Mouse (Mus musculus): ENCODE data around the gene Cacna2d1.

Gene Cacna2d1

GRCm38 (mm10) chr5:15934376-15935233 is at the start of gene Cacna2d1:
Cacna2d1 (plus strand) TSS chr5:15934691.
- in situ Hi-C loops (cut with MboI) = no loop called here

DNA sequence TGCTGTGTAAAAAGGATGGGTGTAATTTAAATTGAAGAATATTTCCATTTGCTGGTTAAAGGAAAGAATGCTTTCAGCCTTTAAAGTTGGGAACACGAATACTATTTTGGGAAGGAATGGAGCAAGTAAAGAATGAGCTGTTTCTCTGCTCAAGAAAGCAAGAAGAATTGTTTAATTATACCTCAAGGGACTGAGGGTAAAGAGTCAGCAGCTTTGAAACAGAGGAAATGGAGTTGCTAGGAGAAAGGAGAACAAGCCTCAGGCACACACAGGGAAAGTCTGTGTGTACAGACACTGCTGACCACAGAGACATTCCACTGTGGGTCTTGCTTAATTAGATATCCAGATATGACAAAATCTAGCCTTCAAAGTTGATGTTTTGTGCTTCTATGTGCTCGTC is 39.4 kb upstream of the Cacna2d1 start:
- in situ Hi-C loops (cut with MboI) = no loop called here

- in situ Hi-C loops (cut with MboI) = no loop called here
Observed at GRCm38 (mm10) chr5:15896706-15897105, 37.8 kb upstream of the Cacna2d1 start.

DNA sequence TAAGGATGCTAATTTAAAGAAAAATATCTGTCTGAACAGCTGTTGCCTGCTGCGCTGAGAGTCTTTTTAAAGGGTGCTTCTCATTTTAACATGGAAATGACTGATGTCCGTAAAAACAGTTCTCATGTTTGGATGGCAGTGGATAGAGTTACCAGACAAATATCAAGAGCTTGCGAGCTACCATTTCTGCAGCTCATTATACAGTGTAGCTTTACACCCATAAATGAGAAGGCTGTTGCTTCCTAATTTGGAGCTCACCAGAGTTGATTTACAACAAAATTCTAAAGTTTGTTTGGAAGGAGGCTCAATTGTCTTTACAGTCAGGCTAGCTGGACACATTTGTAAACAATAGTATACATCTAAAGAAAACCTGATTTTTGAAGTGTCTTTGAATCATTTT is 28.0 kb upstream of the Cacna2d1 start:
- in situ Hi-C loops (cut with MboI) = no loop called here

DNA sequence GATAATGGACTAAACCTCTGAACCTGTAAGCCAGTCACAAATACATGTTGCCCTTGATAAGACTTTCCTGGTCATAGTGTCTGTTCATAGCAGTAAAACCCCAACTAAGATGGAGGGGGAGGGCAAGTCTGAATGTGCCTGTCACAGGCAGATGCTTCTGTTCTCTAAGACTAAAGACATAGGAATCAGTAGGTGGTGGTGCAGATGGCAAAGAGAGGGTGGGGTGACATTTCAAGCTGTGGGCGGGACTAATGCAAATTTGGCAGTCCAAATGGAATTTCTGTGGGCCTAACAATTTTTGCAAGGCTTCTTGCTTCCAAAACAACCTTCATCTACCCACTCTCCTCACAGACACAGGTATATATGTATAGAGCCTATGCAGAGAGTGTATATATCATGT is 19.6 kb upstream of the Cacna2d1 start:
- in situ Hi-C loops (cut with MboI) = no loop called here

DNA sequence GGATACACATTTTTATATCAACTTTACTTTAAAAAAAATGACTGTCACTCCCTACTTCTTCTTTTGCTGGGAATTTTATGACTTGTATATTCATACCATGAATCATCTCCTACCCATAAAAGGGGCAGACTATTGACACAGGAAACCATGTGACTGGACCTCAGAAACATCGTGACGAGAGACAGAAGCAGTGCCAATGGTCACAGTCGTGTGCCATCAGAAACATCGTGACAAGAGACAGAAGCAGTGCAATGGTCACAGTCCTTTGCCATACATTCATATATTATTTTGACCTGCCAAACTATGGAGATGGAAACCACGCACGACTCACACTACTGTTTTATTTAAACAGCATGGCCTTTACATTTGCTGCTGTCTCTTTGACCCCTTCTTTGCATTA is 6.0 kb upstream of the Cacna2d1 start:
- in situ Hi-C loops (cut with MboI) = no loop called here

DNA sequence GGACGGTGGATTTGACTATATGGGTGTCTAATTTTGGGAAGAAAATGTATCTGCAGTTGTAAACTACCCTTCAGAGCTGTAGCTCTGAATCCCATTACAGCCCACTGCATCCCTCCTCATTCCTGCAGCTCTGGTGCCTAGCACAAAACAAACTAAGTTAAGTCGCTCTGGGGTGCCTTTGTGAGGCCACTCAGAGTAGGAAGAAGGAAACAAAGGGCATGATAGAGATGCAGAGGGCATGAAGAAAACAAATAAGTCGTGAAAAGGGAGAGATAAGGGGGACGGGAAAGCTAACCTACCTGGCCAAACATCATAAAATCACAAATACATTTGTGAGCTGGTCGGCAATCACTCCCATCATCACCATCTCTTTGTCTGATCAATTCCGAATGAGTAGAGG is 1.5 kb upstream of the Cacna2d1 start:
- in situ Hi-C loops (cut with MboI) = no loop called here

GRCm38 (mm10) chr5:15933581-15934375 is 713 bp upstream of the Cacna2d1 start:
- in situ Hi-C loops (cut with MboI) = no loop called here

DNA sequence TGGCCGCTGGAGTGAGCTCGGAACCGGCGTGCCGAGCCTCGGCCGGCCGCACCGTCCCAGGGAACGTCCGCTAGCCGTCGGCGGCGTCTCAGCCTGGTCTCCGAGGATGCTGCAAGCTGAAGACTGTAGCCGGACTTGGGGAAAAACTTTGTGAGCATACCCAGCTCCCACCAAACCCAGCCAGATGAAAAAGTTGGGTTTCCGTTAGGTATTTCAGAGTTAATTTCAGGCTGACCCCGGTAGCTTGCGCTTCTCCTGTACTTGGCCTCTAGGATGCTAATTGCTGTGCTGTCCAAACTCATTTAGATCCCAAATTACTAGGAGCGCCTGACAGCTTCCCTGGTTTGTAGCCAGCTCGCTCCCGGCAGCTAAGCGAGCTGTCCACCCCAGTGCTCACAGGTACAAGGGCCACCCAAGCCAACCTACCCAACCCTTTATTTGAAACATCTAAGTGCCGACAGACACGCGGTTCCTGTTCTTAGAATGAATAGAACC is 790 bp downstream of the Cacna2d1 start:
- in situ Hi-C loops (cut with MboI) = no loop called here

GRCm38 (mm10) chr5:15935831-15936710 is 1.6 kb downstream of the Cacna2d1 start:
- in situ Hi-C loops (cut with MboI) = no loop called here

DNA sequence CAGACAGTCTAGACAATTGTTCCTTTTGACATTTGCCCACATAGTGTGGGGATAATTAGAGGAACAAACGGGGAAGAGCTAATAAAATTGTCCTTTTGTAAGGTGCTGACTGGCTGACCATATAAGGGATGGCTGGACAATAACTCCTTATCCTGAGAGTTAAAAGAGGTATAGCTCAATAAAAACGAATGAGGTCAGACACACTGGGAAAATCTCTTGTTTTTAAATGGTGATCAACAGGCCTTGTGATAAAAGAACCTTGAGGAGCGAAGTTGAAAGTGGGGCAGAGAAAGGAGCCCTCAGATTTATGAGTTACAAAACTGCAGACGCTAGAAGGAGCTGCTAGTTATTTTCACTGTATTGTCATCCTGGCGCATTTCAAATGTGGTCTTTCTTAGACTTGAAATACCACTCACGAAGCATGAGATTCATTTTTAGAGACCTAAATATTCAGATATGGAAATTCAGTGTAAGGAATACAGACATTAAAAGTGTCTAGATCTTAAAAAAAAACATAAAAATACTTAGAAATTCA is 6.8 kb downstream of the Cacna2d1 start:
- in situ Hi-C loops (cut with MboI) = no loop called here

- in situ Hi-C loops (cut with MboI) = no loop called here
Observed at GRCm38 (mm10) chr5:15942051-15942450, 7.6 kb downstream of the Cacna2d1 start.

GRCm38 (mm10) chr5:15948290-15949037 is 14.0 kb downstream of the Cacna2d1 start:
- in situ Hi-C loops (cut with MboI) = no loop called here

DNA sequence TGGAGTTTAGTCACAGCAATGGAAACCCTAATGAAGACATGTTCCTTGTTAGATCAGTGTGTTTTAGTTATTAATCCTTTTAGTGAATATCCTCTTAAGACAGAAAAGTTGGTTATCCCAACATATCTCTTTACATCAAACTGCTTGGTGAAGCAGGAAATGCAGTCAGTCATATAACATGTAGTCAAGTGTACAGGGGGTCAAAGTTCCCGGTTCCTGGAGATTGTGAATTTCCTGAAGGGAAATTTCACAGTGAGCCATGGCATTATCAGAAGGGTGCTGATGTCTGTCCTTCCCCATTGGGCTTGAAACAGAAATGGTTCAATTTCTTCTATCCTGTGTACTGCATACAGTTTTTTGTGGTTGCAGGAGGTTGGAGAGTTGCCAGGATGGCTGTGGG is 25.3 kb downstream of the Cacna2d1 start:
- in situ Hi-C loops (cut with MboI) = no loop called here

DNA sequence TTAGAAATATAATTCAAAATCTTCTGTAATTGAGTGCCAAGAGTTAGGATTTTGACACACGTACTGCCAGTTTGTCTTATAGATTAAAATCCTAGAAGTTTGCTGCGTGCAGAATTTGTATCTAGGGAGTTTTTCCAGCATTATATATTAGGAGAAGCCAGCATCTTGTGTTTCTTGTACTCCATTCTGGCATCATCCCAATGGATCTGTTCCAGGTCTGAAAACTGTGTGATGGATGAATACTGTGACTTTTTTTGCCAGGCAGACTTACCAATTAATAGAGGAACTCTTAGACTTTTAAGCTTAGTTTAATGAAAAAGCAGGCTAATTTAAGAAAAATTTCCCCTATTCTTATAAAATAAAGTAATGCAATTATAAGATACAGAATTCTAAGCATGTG is 27.4 kb downstream of the Cacna2d1 start:
- in situ Hi-C loops (cut with MboI) = no loop called here

- in situ Hi-C loops (cut with MboI) = no loop called here
Observed at GRCm38 (mm10) chr5:15966888-15967287, 32.4 kb downstream of the Cacna2d1 start.

DNA sequence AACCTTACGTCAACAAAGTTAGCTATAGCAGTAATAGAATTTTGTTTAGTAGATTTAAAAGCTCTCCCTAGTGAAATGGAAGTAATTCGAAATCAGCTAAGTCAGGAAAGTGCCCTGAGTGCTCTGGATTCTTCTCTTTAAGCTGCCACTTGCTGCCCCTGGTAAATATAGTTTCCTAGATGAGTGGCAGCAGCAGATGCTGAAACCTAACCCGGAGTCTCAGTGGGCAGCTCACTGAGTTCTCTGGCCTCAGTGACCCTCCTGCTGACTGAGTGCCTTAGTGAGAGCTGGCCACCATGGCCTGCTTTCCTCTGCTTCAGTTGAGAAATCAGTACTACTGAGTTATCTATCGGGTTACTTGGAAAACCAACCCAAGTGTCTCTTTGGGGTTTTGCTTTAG is 37.3 kb downstream of the Cacna2d1 start:
- in situ Hi-C loops (cut with MboI) = no loop called here

DNA sequence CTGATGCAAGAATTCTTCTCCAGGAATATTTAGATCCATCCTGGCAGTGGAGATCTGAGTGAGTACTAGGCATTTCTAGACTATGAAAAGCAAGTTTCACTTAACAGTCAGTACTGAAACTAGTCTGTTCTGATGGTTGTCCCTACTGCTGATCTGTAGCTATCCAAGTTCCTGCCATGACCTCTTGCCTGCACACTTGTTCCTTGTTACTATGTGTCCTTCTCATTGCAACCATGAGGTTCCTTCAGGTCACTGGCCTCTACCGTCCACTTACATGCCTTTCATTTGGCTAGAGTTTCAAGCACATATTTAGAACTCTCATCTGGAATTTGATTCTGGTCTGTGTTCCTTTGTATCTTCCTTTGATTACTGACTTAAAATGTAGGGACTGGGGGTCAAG is 37.9 kb downstream of the Cacna2d1 start:
- in situ Hi-C loops (cut with MboI) = no loop called here

- in situ Hi-C loops (cut with MboI) = no loop called here
Observed at GRCm38 (mm10) chr5:15974652-15975051, 40.2 kb downstream of the Cacna2d1 start.

DNA sequence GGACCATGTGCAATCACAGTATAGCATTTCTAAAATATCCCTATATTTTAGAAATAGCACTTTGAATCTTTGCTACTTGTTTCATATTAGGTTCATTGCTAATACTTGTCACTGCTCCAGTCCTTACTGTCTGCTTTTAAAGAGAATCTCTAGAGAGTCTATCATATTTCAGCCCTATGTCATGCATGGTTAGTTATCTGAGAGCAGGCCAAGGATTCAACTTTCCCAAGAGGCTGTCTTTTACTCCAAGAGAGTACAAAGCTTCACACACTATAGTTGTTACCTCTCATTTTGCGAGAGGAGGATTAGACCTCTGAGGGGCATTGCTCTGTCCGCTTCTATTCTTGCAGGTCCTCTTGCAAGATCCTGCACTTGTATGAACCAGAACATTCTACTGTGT is 44.7 kb downstream of the Cacna2d1 start:
- in situ Hi-C loops (cut with MboI) = no loop called here

DNA sequence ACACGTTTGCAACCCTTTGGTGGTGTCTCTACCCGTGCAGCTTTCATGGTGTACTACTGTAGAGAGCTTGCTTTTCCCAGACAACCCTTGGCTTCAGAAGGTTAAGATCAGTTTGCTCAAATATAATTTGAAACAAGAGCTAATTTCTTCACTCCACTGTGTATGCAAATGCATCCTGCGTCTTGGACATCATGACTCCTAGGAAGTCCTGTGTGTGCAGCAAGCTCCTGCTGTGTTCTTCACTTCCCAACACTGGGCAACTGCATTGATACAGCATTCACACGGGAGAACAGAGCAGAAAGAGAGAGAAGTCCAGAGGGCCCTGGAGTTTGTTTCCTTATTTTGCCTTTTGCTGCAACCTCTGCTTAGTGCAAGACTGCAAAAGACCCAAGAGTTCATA is 48.1 kb downstream of the Cacna2d1 start:
- in situ Hi-C loops (cut with MboI) = no loop called here

Data from mature B cell (primary cell).